Mouse (Mus musculus) left cerebral cortex, postnatal 4 days (tissue): Measurements from ENCODE around the gene Hmg20b. TPM values are rescaled to one million over a fixed set of nuclear protein-coding genes. Genes with fewer than 3 reads are reported as not detected.
A peak's percentile ranks its signal among the peaks of the same experiment; 100 is the strongest.

ENCODE experiments used
- DNase-seq: peaks from one replicate; pipeline ENCODE4 v3.0.0-alpha.2; 2022
- intact Hi-C: fragments of 180-260 bp; cut with DNase I; formaldehyde crosslinking; loops from one replicate; pipeline ENCODE4 v1.15.1; 2025
- total RNA-seq, 2 experiments: library from RNA; stranded (reverse); gene quantifications; 2 replicates each; pipeline ENCODE4 v1.2.3; 2021

The Hmg20b gene
- total RNA-seq, 2 experiments from 2014 or later = 23.5 to 26.8 TPM

DNA sequence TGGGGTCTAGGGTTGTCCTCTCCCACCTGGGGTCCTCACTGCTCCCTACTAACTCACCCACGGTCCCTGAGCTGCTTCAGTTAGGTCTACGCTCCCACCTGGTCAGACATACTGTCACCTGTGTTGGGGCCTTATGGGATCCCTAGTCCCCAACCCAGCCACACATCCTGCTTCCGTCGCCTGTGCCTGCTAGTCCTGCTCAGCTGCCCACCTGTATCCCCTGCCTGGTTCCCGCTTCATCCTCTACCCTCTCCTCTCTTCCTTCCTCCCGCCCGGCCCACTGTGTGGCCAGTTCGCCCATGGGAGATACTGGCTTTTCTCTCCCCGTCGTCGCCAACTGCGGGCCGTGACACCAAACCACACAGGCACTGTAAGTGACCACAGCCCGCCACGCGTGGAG, 34.7 kb downstream of the Hmg20b start:
- DNase-seq = no peak
- intact Hi-C loops = no loop called here

DNA sequence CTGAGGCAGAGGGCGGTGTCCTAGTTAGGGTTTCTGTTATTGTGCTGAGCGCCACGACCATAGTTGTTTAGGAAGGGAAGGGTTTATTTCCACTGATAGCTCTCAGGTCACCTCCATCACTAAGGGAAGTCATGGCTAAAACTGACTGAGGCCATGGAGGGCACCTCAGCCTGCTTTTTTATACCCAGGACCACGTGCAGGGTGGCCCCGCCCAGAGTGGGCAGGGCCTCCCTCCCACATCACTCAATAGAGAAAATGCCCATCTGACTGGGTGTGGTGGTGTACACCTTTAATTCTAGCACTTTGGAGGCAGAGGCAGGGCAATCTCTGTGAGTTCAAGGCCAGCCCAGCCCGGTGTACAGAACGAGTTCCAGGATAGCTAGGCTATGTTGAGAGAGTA, 36.1 kb downstream of the Hmg20b start:
- intact Hi-C loops = no loop called here
- no peak for DNase-seq

DNA sequence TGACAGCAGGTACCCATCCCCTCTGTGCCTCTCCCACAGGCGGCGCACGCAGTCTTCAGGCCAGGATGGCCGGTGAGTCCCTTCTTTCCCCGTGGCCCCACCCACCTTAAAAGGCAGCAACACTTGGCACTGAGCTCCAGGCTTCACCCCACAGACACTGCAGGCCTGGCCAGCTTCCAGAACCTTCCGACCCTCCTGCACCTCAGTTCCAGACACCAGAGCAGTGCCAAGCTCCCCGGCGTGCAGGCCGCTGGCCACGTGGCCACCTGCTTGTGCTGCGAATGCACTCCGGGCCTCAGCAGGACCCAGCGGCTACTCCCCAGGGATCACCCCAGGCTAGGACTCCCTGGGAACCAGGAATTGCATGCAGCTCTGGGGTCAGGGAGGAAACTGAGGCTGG, 36.7 kb downstream of the Hmg20b start:
- intact Hi-C loops = no loop called here
- no peak for DNase-seq

DNA sequence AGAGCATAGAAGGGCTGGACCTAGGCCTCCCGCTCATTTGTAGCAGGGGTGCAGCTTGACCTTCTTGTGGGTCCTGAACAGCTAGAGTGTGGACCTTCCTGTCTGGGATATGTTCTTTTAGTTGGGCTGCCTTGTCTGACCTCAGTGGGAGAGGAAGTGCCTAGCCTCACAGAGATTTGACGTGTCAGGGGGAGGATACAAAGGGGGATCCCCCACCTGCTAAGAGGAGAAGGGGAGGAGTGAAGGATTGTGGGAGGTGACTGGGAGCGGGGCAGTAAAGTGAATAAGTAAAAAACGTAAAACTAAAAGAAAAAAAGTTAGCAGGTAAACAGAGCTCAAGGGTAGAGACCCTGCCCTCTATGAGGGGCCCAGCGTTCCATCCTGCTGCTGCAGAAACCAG, 40.7 kb downstream of the Hmg20b start:
- intact Hi-C loops = no loop called here
- no peak for DNase-seq

DNA sequence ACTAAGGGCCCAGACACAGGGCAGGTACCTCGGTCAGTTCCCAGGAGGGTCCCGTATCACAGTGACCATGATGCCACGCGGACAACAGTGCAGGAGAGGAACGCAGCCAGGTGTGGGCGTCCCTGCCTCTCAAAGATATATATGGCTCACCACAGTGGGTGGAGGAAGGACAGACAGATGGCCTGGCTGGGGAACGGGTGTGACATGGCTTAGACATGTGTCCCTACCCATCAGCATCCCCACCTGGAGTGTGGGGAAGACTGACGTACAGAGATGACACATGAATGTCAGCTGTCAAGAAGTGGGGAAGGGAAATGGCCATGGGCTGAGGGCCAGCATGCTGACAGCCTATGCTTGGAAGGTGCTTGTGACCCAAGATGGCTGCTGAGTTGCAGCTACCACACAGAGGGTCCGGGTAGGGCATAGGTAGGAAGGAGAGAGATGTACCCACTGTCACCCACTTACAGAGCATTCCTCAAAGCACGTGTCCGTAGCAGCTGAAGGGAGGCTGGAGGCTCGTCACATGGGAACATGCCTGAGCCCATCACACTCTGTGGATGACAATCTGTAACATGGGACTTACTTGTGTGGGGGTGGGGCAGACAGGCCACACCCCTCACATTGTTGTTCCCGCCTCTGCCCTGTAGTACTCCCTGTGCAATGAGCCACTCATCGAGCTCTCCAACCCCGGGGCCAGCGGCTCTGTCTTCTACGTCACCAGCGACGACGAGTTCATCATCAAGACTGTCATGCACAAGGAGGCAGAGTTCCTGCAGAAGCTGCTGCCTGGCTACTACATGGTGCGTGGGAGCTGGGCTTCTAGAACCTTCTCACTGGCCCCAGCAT, 43.2 kb downstream of the Hmg20b start:
- DNase-seq = no peak

DNA sequence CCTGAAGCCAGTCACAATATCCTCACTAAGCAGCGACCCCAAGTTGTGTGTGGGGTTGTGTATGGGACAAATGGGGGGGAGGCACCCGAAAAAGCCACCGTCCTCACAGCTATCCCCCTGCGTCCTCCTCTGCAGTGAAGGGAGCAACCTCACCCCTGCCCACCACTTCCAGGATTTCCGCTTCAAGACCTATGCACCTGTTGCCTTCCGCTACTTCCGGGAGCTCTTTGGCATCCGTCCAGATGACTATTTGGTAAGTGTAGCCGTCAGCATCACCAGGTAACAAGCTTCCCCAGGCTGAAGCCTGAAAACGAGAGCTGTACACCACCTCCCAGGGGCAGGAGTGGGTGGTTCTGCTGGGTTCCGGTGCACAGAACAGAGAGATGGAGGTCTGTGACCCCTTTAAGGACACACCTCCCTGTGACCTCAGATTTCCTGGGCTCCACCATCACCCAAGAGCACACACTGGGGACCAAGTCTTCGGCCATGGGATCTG, 44.1 kb downstream of the Hmg20b start:
- intact Hi-C loops = no loop called here
- no peak for DNase-seq

More for the DNA sequence above, 43.2 kb downstream of the Hmg20b start:
- intact Hi-C loops = no loop called here

DNA sequence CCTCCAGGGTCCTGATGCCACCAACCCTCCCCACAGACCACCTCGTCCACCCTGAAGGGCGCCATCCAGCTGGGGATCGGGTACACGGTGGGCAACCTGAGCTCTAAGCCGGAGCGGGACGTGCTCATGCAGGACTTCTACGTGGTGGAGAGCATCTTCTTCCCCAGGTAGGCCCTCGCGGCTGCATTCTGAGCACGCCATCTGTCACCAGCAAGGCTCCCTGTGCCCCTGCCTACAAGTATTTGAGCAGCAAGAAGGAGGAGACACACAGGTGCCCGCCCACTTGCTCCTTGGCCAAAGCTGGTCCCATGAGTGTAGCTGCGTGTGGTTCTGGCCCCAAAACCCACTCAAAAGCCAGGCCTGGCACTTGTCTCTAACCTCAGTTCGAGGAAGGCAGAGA, 44.6 kb downstream of the Hmg20b start:
- no peak for DNase-seq
- intact Hi-C loops = no loop called here

DNA sequence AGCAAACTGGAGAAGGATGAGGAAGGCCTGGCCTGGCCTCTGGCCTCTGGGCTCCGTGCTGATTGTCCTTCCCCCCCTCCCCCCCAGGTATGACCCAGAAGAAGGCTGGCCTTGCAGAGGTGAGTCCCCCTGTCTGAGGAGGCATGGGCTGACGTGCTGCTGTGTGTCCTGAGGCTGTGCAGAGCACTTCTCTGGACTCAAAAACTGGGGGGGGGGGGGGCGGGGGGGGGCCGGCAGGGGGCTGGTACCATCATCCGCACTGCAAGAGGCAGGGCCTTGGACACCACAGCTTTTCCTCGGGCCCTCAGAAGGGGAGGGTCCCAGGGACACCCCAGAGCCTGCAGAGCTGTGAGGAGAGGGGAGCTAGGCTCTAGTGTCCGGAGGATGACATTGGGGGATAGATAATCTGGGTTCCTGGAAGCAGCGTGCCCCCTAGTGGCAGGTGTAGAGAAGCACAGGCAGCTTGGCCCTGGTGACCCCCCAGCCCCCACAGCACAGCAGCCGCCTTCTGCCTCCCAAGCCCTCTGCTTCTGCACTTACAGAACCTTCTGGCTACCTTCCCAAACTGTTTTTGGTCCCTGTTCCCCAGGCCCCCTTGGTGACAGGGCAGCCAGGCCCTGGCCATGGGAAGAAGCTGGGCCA, 45.6 kb downstream of the Hmg20b start:
- DNase-seq = peak; percentile 65
- intact Hi-C loops = no loop called here

DNA sequence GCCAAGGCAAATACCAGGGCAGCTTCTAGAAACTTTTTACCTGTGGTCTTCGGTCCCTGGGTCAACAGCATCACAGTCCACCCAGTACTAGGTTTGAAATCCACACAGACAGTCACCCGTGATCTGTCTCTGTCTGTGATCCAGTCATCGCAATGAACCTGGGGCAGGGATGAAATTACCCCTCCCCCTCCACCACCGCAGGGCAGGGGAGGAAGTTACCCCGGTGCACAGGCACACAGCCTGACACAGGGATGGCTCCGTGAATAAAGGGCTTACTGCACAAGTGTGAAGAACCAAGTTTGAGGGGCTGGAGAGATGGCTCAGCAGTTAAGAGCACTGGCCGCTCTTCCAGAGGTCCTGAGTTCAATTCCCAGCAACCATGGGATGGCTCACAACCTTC, 46.5 kb downstream of the Hmg20b start:
- intact Hi-C loops = no loop called here
- DNase-seq = no peak

DNA sequence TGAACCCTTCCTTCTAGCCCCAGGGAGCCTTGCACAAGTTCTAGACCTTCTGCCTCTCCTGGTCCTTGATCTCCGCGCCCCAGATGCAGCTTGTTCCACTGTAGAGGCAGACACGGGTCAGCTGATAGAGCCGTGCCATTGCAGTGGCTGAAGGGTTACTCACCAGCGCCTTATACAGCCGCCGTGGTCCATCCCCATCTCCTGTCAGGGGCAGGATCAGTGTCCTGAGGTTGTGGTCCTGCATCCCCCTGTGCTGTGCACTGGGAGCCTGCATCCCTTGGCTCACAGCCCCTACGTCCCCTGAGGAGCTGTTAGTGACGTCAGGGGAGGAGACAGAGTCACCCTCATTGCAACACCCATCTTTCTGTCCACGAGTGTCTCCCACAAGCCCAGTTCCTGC, 47.0 kb downstream of the Hmg20b start:
- intact Hi-C loops = no loop called here
- DNase-seq = no peak

DNA sequence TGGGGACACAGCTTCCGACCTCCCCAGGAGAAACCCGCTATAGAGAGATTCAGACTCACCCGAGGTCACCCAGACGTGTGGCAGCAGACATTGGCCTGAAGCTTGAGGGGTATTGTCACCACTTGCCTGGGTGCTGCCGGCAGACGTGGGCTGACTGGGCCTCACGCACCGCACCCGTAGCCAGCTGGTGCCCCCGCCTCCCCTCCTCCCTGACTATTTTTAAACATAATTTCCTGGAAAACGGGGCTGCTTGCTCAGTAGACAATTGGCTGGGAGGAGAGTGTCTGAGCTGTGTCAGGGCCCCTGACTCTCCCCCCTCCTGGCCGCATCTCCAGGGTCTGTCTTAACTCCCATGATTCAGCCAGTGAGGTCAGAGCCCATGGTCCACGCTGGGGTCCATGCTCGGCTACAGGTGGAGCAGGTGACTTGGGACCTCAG, 47.5 kb downstream of the Hmg20b start:
- intact Hi-C loops = no loop called here
- no peak for DNase-seq

DNA sequence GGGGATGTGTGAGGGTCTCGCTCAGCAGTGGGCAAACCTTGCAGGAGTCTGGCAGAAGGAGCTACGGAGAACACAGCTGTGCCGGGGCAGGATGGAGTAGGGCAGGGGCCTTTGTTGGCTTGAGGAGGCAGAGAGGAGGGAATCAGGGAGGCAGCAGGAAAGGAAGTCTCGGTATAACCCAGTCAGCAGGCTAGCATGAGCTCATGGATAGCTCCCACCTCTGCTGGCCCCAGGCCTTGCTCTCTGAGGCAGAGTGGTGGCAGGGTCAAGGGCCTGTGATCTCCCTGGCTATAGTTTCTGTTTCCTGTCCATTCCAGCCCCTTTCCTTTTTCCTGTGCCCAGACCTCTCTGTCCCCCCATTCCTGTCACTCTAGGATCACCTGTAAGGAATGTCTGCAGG, 48.0 kb downstream of the Hmg20b start:
- intact Hi-C loops = no loop called here

DNA sequence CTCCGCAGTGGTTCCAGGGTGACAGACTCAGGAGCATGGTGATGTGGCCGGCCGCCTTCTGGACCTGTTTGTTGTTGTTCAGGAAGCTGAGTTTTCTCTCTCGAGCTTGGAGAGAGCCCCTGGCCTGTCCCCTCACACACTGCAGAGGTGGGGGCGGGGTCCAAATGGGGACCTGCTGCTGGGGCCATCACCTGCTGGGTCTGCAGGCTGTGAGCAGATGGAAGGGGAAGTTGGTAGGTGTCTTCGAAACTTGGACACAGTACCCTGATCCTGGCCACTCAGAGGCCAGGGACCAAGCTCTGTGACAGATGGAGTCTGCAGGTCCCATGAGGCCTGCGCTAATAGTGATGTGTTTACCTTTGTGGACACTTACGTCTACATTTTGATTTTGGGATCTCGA, 49.0 kb downstream of the Hmg20b start:
- DNase-seq = no peak
- intact Hi-C loops = no loop called here

More for the DNA sequence above, 48.0 kb downstream of the Hmg20b start:
- no peak for DNase-seq

DNA sequence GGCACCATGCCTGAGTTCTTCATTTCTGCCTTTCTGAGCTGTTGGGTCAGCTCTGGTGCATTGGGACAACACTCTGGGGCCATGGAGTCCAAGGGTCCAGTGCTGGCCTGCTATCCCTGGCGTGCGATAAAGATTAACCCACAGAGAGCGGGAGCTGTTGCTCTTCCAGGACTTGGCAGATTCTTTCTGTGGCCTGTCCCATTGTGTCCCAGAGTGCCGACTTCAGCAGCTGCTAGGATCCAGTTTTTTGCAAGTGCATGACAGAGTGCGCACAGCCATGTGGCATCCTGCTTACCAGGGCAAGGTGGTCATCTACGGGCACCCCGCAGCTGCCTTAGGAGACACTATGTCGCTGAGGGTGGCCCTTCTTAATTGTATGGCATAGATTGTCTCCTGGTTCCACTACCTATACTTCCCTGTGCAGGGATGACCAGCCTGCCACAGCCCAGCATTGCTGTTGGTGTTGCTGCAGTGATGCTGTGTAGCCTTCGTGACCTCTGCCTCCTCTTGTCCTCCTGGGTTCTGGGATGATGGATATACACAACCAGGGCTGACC, 49.9 kb downstream of the Hmg20b start:
- DNase-seq = no peak
- intact Hi-C loops = no loop called here

DNA sequence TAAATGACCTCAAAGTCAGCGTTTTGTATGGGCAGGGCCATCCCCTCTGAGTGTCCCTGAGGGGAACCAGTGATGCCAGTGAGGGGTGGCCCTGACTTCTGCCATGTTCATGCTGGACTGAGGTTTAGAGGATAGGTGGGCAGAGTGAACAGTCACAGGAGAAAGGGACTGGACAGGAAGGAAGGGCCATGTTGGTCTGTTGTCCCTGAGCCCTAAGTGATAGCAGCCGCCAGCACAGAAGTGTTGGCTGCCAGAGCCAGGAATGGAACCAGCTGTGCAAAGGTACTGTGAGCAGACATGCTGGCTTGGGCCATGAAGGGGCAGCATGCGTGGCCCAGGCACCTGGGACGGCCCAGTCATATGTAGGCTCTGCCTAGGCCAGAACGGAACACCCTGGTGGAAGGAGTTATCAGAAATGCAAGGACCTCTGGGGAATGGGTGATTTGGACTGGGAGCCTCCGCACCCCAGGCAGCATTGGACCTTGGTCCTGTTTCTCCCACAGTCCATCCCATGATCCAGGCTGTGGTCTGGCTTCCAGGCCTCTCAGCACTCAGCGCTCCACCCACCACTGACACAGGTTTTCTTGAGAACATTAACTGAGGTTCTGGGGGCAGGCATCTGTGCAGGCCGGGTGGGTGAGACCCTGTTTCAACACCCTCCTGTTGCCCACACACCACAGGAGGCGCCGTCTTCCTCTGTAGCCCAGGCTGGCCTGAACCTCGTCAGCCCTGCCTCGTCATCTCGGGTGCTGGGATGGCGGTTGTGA, 50.5 kb downstream of the Hmg20b start:
- DNase-seq = no peak
- intact Hi-C loops = no loop called here

DNA sequence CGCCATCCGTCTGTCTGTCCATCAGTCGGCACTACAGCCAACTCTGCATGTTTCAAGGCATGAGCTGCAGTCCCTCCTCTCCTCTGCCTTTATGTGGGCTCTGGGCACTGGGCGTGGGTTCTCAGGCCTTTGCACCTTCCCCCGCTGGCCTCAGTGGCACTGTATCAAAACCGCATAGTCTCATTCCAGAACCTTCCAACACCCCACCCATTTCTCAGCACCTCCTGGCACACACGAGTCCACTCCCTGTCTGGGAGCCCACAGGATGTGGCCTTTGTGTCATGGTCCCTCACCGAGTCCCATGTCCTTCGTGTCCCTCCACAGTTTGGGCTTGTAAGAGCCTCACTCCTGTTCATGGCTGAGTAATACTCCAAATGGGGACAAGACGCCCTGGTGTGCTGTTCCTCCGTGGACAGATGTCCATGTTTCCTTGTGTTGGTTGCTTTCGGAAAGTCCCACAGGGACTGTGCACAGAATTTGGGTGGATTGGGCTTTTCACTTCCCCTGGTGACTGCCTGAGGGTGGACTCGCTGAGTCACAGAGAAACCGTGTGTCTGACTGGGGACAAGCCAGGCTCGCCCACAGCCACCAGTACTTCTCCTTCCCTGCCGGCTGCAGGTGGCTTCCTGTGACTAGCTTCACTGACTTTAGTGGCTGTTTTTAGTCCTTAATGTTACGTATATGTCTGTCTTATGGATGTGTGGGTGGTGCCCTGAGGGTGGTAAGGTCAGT, 51.7 kb downstream of the Hmg20b start:
- intact Hi-C loops = no loop called here
- DNase-seq = no peak

DNA sequence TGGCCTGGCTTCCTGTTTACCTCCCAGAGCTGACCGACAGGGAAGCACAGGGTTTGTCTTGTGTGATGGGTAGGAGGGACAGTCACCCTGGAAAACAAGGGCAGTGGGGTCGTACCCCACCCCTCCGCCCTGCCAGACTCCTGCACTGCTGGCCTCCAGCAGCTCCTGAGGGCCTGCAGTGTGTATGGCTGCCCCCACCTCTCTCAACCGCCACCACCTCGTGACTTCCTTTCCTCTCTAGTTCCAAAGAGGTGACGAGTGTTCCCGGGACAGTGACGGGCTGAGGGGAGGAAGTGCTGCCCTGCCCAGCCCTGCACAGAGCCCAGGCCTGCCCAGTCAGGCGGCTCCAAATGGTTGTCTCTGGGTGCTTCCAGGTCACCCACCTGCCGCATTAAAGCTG, 52.4 kb downstream of the Hmg20b start:
- intact Hi-C loops = no loop called here
- no peak for DNase-seq

DNA sequence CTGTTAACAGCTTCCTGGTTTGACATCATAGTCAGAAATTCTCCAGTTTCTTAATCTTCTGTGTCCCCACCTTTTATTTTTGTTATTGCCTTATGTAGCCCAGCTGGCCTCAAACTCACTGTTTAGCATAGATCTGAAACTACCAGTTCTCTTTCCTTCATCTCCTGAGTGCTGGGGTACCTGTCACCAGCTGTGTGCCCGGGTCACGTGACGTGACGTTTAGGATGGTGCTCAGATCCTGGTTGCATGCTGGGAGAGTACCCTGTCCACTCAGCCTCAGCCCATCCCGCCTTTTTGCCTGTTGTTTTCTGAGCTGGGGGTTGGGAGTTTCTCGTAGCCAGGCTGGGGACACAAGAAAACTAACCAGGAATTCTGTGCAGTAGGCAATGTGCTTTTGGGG, 53.0 kb downstream of the Hmg20b start:
- DNase-seq = no peak
- intact Hi-C loops = no loop called here
